Mouse (Mus musculus): ENCODE results near the gene Cacnb4. TPM values are rescaled to one million over a fixed set of nuclear protein-coding genes. Genes with fewer than 3 reads are reported as not detected.

The Cacnb4 gene
- 0.46 and 0.95 TPM in 2 replicates for polyA plus RNA-seq (2015; fragmentation: Nextera tagmentation; extraction: Ambion mirVana)

DNA sequence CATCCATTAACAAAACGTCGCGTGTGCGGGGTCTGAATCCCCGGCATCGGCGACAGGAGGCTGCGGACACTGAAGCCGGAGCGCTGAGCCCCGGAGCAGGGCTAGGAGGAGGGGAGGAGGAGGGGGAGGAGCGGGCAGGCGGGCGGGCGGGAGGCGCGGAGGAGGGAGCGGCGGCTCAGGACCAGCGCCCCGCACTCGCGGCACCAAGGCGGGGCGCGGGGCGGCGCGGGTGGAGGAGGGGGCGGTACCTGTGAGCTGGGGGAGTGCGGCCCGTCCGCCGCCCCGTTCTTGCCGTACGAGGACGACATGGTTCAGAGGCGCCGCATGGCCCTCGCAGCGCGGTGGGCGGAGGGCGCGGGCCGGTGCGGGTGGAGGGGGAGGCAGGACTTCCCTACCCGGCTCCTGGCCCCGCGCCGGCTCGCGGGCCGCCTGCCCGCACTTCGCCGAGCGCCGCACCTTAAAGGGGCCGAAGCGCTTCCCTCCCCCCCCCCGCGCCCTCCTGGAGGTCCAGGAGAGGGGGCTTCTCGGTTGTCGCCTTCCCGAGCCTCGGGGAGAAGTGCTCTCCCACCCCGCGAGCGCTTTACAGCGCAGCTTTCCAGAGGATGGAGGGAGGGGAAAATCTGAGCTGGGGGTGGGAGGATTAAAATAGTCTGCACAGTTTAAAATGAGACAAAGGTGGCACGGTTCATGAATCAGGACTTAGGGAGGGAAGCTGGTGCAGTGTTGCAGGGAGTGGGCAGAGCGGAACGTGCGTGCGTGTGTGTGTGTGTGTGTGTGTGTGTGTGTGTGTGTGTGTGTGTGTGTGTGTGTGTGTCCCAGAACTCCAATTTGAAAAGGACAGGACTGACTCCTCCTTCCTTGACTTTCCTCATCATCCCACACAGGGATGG is at the start of gene Cacnb4:
TSS of gene Cacnb4 (minus strand) at position 809 of the 890 bp plus-strand sequence.

DNA sequence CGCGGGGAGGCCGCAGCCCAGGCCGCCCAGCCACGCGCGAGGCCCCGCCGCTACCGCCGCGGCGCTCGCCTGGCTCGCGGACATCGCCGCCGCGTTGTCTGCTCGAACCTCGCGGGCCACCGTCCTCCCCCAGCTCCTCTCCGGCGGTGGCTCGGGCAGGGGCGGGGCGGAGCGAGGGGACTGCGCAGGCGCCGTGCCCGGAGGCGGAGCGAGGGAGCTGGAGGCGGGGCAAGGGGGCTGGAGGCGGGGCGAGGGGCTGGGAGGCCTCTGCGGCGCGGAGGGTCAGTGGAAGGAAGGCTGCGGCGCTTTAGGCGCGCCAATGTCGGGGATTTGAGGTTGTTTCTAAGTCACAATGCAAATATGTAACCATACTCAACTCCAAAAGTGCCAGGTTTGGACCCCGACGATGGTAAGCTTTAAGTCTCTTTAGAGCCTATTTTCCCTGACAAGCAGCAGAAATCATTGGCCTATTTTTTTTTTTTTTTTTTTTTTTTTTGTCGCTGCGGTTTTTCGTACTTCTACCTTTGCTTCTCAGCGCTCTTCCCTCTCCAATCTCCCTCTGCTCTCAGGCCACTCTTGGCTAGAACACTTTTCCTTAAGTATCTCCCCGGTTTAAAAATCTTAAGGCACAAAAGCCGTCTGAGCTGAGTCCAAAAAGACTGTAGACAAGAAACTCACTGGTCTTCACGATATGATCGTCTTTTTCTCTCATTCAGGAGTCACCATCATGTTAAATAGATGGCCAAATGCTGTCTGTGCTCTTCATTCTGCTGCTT is 251.7 kb downstream of the Cacnb4 start, which contains the start of gene Arl5a:
TSS of gene Arl5a (minus strand) at position 155 of the 776 bp plus-strand sequence.

DNA sequence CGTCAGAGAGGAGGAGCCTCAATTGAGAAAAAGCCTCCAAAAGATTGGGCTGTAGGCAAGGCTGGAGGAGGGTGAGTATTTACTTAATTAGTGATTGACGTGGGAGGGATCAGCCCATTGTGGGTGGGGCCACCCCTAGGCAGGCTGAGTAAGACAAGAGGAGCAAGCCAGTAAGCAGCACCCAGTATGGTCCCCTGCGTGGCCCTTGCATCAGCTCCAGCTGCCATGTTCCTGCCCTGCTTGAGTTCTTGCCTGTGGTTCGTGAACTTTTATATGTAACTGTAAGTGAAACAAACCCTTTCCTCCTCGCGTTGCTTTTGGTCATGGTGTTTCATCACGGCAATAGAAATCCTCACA is 298.2 kb downstream of the Cacnb4 start, which contains the start of gene Neb:
TSS of gene Neb (minus strand) at position 27 of the 357 bp plus-strand sequence.

Other genes starting within 250 kb of the Cacnb4 start
- 18.8 and 25.9 TPM in 2 replicates for gene Stam2, start 65.5 kb upstream of the Cacnb4 start, polyA plus RNA-seq (2015; fragmentation: Nextera tagmentation; extraction: Ambion mirVana)
- gene Fmnl2, start 181.0 kb upstream of the Cacnb4 start, polyA plus RNA-seq (2015; fragmentation: Nextera tagmentation; extraction: Ambion mirVana) = 4.6 and 5.8 TPM in 2 replicates